Mouse (Mus musculus) brain, adult 10 weeks (tissue): ENCODE measurements around the gene Insr. TPM values are rescaled to one million over a fixed set of nuclear protein-coding genes. Genes with fewer than 3 reads are reported as not detected.

ENCODE experiments used
- polyA plus RNA-seq: library from polyadenylated mRNA; stranded (reverse); fragments of 350-450 nt; fragmentation: Illumina TruSeq; extraction: RNeasy Lipid Tissue Mini Kit (QIAGEN cat#74804); gene quantifications from one replicate; pipeline ENCODE4 v1.2.3, GENCODE M21; 2015; ENCODE audit warnings: low read depth, low replicate concordance

Gene Insr
- 14.8 TPM for polyA plus RNA-seq

DNA sequence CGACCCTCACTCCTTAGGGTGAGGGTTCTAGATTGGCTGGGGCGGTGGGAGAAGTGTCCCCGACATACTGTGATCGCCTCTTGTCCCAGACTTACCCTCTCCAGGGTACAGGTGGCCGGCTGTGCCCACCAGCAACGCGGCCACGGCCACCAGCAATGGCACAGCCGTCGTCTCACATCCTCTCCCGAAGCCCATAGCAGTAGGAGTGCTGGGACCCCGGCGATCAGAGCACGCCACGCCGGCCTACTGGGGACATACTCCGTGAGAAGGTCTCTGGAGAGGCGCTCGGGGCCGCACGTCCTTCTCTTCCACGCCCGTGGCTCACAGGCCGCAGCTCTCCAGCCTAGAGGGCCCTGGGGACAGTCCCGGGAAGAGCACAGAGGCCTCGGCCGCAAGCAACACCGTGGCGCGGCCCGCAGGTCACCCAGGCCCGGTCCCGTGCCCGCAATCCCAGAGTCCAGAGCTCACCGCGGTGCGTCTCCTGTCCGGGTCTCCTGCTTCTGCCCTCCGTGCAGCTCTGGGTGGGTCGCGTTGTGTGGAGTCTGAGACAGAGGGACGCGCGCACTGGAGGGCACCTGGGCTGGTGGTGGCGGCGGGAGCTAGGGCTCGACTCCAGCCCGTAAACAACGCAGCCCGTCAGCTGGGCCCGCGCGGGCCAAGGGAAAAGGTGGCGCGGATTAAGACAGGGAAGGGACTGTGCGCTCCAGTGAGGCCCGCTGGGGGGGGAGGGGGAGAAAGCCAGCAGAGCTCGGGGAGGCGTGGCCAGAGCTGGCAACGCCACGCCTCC lies at the start of gene Insr:
TSS of gene Insr (minus strand) at position 684 of the 787 bp plus-strand sequence.

Other genes with a start within 250 kb of the Insr start
- not detected for gene A430078G23Rik, start 73.8 kb upstream of the Insr start, polyA plus RNA-seq
- gene Arhgef18, start 113.4 kb upstream of the Insr start, polyA plus RNA-seq = 24.5 TPM
- gene Pex11g, start 188.1 kb upstream of the Insr start, polyA plus RNA-seq = 1.0 TPM
- gene Tex45, start 191.2 kb upstream of the Insr start, polyA plus RNA-seq = not detected
- 24.3 TPM for gene Zfp358, start 213.5 kb upstream of the Insr start, polyA plus RNA-seq
- 89.1 TPM for gene Mcoln1, start 220.8 kb upstream of the Insr start, polyA plus RNA-seq
- 48.2 TPM for gene Pnpla6, start 235.8 kb upstream of the Insr start, polyA plus RNA-seq